In genomic region chr16:95703958-95704357, GRCm38 (mm10) we compare ENCODE assay signal across 8 mouse cellular contexts. TPM values are rescaled to one million over a fixed set of nuclear protein-coding genes. Genes with fewer than 3 reads are reported as not detected.
DNase-seq lines count a peak whose midpoint lies in the region; ATAC-seq lines count a peak whose summit lies in the region.

No protein-coding gene starts in this region.

- no peaks in the 10 kb centered on the region for H3K9me3 ChIP-seq in hindbrain, embryonic 11.5 days (ENCODE audit: control insufficient read depth, low read length)
- H3K9me3 ChIP-seq in liver, embryonic 16.5 days (replicated peaks; ENCODE audit: control insufficient read depth, low read length), result no peaks in the 10 kb centered on the region
- H3K9me3 ChIP-seq in stomach, embryonic 14.5 days (ENCODE audit: control insufficient read depth, low read depth, low read length), result no peaks in the 10 kb centered on the region

- no peak overlapping the region for H3K4me3 ChIP-seq in hindbrain, embryonic 11.5 days (ENCODE audit: low read depth, low read length)
- peak overlapping the region; percentile 28 for H3K4me3 ChIP-seq in liver, embryonic 16.5 days (ENCODE audit: low read depth, low read length)
- peak overlapping the region; percentile 96 for H3K4me3 ChIP-seq in stomach, embryonic 14.5 days (ENCODE audit: low read depth, low read length)

- 0 out of 2 replicates have a peak overlapping the region, but pooled peaks have one; percentile 2 for H3K4me2 ChIP-seq in hindbrain, embryonic 11.5 days (replicated peaks; ENCODE audit: low read depth, low read length)
- peak overlapping the region; percentile 38 for H3K4me2 ChIP-seq in liver, embryonic 16.5 days (ENCODE audit: low read depth, low read length)
- peak overlapping the region; percentile 73 for H3K4me2 ChIP-seq in stomach, embryonic 14.5 days (replicated peaks; ENCODE audit: low read depth, low read length)

- no peaks in the 10 kb centered on the region for H3K4me1 ChIP-seq in hindbrain, embryonic 11.5 days (replicated peaks; ENCODE audit: control insufficient read depth, insufficient read depth, low read length)
- peaks cover 7% of the 10 kb centered on the region for H3K4me1 ChIP-seq in liver, embryonic 16.5 days (ENCODE audit: control insufficient read depth, low read depth, low read length)
- H3K4me1 ChIP-seq in stomach, embryonic 14.5 days (ENCODE audit: control insufficient read depth, insufficient read depth, low read length), result peaks cover 24% of the 10 kb centered on the region

- H3K27me3 ChIP-seq in hindbrain, embryonic 11.5 days (ENCODE audit: control insufficient read depth, insufficient read depth, low read length), result peaks cover 2% of the 10 kb centered on the region; the same call in 1 of the 2 replicates
- no peaks in the 10 kb centered on the region for H3K27me3 ChIP-seq in liver, embryonic 16.5 days (ENCODE audit: control insufficient read depth, insufficient read depth, low read depth, low read length)
- no peaks in the 10 kb centered on the region for H3K27me3 ChIP-seq in stomach, embryonic 14.5 days (ENCODE audit: control insufficient read depth, insufficient read depth, low read length)

- DNase-seq in cerebellum, postnatal 25 days, result peak; percentile 34 to 37
- peak; percentile 20 for DNase-seq in embryo, embryonic 11 days
- no peak for DNase-seq in hindbrain, embryonic 11.5 days (ENCODE audit: low spot score)
- DNase-seq in gastrocnemius, postnatal 10 days, result no peak
- DNase-seq in layer of hippocampus, postnatal 25 days (ENCODE audit: extremely low spot score in 1 of 2, low spot score in 1 of 2), result no peak

- no peaks in the 10 kb centered on the region for H3K36me3 ChIP-seq in hindbrain, embryonic 11.5 days (ENCODE audit: control insufficient read depth, insufficient read depth, low read length)
- no peaks in the 10 kb centered on the region for H3K36me3 ChIP-seq in liver, embryonic 16.5 days (ENCODE audit: control insufficient read depth, insufficient read depth)
- peaks cover 11% of the 10 kb centered on the region for H3K36me3 ChIP-seq in stomach, embryonic 14.5 days (ENCODE audit: control insufficient read depth, insufficient read depth, low read length)

- no peak for ATAC-seq in cerebellum, adult (ENCODE audit: insufficient number of reproducible peaks, low FRiP score, low TSS enrichment)
- no peak for ATAC-seq in hindbrain, embryonic 11.5 days (ENCODE audit: low FRiP score)
- ATAC-seq in liver, embryonic 16.5 days (ENCODE audit: low read depth), result no peak
- ATAC-seq in stomach, embryonic 14.5 days (ENCODE audit: insufficient number of reproducible peaks, insufficient read depth, low FRiP score, low read depth), result no peak

- 47% methylated on average over 8 of the region's 8 CpGs for WGBS in hindbrain, embryonic 11.5 days
- WGBS in liver, embryonic 16.5 days (ENCODE audit: insufficient replicate concordance), result 34% methylated on average over 8 of the region's 8 CpGs
- 35% methylated on average over 8 of the region's 8 CpGs for WGBS in stomach, embryonic 14.5 days

- H3K9ac ChIP-seq in hindbrain, embryonic 11.5 days (ENCODE audit: low read depth, low read length), result no peak overlapping the region
- H3K9ac ChIP-seq in liver, embryonic 16.5 days (ENCODE audit: low read depth, low read length), result no peak overlapping the region
- peak overlapping the region; percentile 22 for H3K9ac ChIP-seq in stomach, embryonic 14.5 days (replicated peaks; ENCODE audit: low read depth, low read length)

- no peak overlapping the region for H3K27ac ChIP-seq in hindbrain, embryonic 11.5 days (ENCODE audit: low read depth, low read length)
- H3K27ac ChIP-seq in liver, embryonic 16.5 days (ENCODE audit: low read length), result peak overlapping the region; percentile 3; the same call in 1 of the 2 replicates
- 0 out of 2 replicates have a peak overlapping the region, but pooled peaks have one; percentile 21 for H3K27ac ChIP-seq in stomach, embryonic 14.5 days (ENCODE audit: low read length)

RNA-seq across cellular contexts. Expression of gene Ets2, which starts 2.1 kb away (rescaled TPM):
- polyA plus RNA-seq in hindbrain, embryonic 11.5 days (2014; fragmentation: Nextera tagmentation; extraction: Ambion mirVana), result 17.6 and 25.0 TPM in 2 replicates
- polyA plus RNA-seq in liver, embryonic 16.5 days (2015; fragmentation: Nextera tagmentation; extraction: Ambion mirVana), result 13.6 and 15.8 TPM in 2 replicates
- 37.9 and 45.1 TPM in 2 replicates for polyA plus RNA-seq in stomach, embryonic 14.5 days (2014; fragmentation: Nextera tagmentation; extraction: Ambion mirVana)
- 10 to 100 TPM; 57.8 to 65.1 TPM for total RNA-seq in gastrocnemius, postnatal 10 days (2021)
- total RNA-seq in layer of hippocampus, postnatal 25 days (2021), result 10 to 100 TPM; 61.1 to 65.4 TPM

Comparison
In these comparisons a context has a peak if more than half of its experiments do, and no peak if none do; other contexts are left out.
1. DNase-seq: peak in cerebellum, postnatal 25 days (2 of 2) and embryo, embryonic 11 days (single experiment); none in hindbrain, embryonic 11.5 days (single experiment), gastrocnemius, postnatal 10 days (single experiment) and layer of hippocampus, postnatal 25 days (0 of 2).
2. H3K4me2 ChIP-seq: peak in every context shown above with its lines; median percentile 73 in stomach, embryonic 14.5 days; 38 in liver, embryonic 16.5 days; 2 in hindbrain, embryonic 11.5 days.